Mouse (Mus musculus) C2C12 (cell line): ENCODE results near the gene Safb.

Source experiments
- CEBPB ChIP-seq: IDR thresholded peaks from one replicate; pipeline ENCODE4 v1.6.1; 2011; ENCODE audit warnings: low read depth, mild to moderate bottlenecking, control low read depth, moderate library complexity
- CTCF ChIP-seq: IDR thresholded peaks from one replicate; pipeline ENCODE4 v1.5.1; 2011; ENCODE audit not compliant: control insufficient read depth, insufficient read depth, insufficient read length
- FOSL1 ChIP-seq: IDR thresholded peaks from one replicate; pipeline ENCODE4 v1.8.0; 2011; ENCODE audit warnings: mild to moderate bottlenecking, low read length; ENCODE audit not compliant: poor library complexity, insufficient read depth, severe bottlenecking
- MAX ChIP-seq: IDR thresholded peaks from one replicate; pipeline ENCODE4 v1.6.1; 2011; ENCODE audit warnings: mild to moderate bottlenecking, control low read depth
- MYOD1 ChIP-seq: IDR thresholded peaks from one replicate; pipeline ENCODE4 v1.6.1; 2011; ENCODE audit warnings: low read depth; ENCODE audit not compliant: control insufficient read depth, insufficient read length
- MYOG ChIP-seq: IDR thresholded peaks from one replicate; pipeline ENCODE4 v1.6.1; 2011; ENCODE audit not compliant: control insufficient read depth, insufficient read length; ENCODE audit errors: extremely low read depth
- USF1 ChIP-seq: IDR thresholded peaks from one replicate; pipeline ENCODE4 v1.6.1; 2011; ENCODE audit warnings: low read depth, mild to moderate bottlenecking, control low read depth, moderate library complexity

DNA sequence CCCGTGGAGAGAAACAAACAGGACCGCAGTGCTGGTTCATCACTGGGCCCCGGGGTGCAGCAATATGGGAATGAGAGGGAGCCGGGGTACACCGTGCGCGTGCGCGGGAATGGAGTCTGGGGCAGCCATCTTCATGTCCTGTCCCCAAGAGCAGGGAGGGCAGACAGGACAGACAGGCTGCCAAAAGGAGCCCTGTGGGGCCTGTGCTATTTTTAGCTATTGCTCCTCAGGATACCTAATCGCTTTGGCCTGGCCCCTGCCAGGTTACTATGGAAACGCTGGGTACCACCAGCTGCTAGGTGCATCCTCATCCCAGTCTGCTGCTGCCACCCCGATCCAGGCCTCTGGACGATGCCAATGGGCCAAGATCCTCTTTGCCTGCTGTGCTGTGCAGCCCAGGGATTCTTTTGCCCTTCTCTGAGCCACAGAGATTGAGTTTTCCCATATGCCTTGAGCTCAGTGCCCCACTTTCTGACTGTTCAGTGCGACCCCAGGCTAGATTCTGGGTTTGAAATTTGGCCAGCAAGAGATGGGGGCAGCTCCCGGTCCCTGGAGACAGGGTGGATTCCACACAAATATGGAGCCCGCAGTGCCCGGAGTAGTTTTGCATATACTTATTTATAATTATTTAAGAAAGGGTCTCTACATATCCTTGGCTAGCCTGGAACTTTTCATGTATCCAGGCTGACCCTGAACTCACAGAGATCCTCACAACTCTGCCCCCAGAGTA is 37.3 kb upstream of the Safb start:
- TF ChIP-seq USF1 (no peak), CTCF (no peak), MAX (no peak), MYOG (no peak), CEBPB (no peak), FOSL1 (no peak), MYOD1 (no peak)
